Mouse (Mus musculus): ENCODE data around the gene Prcc.

GRCm38 (mm10) chr3:87935201-87935600 is 49.8 kb upstream of the Prcc start:
- TF ChIP-seq POLR2A (IDR thresholded peaks at IDR 0.05; ENCODE audit: extremely low read depth, insufficient read depth, low read length) (no peak), CTCF (IDR thresholded peaks at IDR 0.05; ENCODE audit: low read depth, low read length) (no peak)

Data from liver, adult 2 months (tissue).